Mouse (Mus musculus) left cerebral cortex, adult 11 months (tissue): ENCODE data around the gene Stil.
"Not testable (repeated sequence)": the region's sequence is repeated elsewhere in the genome, so short reads cannot be mapped to it uniquely, and the experiment has no call there.

ENCODE experiments used
- DNase-seq: peaks from one replicate; pipeline ENCODE4 v3.0.0; 2022; ENCODE audit warnings: low spot score

Stil gene

DNA sequence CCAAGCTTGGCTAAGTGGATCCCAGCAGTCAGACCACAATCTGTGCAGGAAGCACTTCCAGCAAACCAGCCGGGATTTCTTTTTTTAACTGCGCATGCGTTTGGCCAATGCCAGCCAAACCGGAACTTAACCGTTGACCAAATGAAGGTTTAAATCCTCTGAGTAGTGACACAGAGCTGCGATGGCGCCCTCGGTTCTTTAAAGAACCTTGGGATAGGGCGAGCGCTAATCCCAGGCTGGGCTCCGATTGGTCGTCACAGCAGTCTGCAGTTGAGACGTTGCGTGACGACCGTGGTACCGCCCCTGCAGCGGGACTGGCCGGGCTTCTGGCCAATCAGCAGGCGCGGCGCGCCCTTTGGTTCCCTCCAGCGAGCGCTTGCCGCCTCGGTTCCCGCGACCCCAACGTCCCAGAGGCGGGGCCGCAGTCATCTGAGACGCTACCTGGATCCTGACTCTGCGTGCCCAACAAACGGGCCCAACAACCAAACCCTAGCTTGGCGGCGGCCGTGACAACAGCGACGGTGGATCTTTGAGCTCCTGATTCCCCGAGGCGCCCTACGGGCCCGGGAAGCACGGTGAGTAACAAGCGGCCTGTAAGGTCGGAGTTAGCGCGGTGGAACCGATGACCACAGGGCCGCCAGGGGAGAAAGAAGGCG, at the start of gene Stil:
Stil (plus strand) TSS at position 387 of the 656 bp plus-strand sequence.
- DNase-seq = peak; percentile 92

DNA sequence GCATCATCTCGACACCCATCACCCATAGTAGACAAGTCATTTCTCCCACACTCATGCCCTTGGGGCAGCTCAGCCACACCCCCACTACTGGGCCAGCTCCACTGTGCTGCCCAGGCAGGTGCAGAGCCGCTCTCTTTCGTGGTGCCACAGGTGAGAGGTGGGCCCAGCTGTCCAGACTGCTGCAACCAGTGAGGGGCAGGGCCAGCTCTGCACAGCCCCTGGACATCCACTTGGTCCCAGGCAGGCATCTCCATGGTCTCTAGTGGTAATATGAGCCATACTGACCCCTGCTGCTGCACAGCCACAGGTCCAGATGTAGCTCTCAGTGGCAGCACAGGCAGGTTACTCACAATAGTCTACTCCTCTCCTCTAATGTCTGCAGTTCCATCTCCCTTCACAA, 46.8 kb upstream of the Stil start:
- DNase-seq = no peak

DNA sequence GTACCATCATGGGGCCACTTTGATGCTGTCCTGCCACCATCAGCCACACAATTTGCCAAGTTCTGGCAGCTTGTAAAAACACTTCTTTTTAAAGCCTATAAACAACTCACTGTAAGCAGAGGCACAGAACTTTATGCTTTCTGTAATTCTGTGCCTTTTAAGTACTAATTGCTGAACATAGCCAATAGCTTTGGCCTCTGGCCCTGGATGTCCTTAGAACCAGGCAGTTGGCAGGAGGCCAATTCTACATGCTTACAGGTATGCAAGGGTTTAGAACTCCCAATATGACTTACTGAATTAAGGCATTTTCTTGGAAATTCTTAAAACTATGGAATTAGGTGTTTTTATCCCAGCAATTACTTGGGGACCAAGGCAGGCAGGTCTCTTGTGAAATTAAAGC, 42.6 kb upstream of the Stil start:
- no peak for DNase-seq

DNA sequence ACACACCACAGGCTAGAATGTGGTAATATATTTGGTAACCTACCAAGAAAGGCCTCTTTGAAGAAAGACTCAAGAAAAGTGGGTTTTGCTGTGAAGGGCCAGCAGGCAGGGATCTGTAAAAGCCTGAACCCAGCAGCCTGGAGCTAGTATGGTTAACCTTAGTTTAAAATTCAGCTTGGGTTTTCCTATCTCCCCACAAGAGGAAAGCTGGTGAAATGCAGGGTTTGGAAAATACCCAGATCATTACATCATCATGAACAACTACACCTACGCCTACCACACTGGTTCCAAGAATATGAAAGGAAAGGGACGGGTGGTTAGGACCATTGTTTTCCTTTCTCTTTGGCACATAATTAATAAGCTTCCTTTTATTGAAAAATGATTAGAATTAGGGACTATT, 41.7 kb upstream of the Stil start:
- no peak for DNase-seq

DNA sequence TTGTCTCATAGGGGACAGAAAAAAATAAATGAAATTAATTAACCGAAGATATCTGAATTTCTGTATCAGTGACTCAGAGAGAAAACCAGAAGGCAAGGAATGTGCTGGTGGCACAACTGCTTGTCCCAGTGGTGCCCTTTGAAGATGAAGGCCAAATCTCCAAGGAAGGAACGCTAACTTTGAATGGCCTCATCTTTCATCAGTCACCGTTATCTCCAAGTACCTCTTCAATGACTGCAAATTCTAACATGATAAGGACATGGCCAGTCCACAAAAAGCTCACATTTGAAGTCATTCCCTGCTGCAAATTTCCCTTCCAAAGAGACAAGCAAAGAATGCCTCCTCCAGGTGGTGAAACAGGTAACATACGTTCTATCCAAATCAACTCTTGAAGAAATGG, 41.2 kb upstream of the Stil start:
- no peak for DNase-seq

DNA sequence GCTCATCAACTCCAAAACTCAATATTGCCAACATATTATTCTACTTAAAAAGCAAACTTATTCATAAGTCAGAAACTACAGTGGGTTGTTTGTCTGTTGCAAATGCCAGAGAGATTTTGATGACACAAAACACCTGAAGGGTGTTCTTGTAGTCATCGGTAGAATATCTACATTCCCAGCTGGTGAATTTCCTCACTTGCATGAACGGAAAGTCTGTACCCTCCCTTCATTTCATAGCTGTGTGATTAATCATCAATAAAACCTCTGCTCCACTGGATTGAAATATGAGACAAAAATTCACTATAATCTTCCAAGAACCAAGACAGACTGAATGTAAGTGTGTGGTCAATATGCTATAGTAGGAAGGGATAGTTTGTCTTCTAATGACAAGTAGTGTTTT, 40.4 kb upstream of the Stil start:
- DNase-seq = no peak

DNA sequence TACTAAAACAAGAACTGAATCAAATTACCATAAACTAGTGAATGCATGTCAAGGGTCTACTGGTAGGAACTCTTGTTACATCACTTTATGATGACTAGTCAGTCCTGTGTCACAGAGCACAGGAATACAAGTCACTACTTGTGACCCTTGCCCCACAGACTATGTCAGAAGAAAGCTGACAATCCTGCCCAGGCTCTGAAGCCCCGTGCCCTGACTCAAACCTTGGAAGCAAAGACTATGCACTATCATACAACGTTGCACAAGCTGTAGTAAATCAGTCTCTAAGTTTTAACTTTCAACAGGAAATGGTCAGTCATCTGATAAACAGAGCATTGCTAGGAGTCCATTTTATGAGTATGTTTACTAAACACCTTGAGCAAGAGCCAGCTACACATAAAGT, 39.1 kb upstream of the Stil start:
- not testable (repeated sequence) for DNase-seq

DNA sequence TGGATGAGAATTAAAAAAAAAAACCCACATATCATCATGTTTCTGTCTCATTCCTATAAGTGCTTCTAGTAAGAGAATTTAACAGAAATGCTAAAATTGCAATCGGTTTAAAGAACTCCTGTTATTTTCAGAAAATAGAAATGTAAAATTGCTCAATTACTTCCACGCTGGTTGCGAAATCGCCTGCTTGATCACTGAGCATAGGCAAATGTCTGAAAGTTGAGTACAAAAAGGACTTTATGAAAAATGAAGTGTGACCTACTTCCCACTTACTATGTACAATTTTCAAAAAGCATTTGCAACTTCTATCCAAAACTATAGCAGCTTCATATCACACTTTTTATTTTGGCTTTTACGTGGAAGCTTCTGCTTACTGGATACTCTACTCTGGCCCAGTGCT, 29.2 kb upstream of the Stil start:
- DNase-seq = no peak

DNA sequence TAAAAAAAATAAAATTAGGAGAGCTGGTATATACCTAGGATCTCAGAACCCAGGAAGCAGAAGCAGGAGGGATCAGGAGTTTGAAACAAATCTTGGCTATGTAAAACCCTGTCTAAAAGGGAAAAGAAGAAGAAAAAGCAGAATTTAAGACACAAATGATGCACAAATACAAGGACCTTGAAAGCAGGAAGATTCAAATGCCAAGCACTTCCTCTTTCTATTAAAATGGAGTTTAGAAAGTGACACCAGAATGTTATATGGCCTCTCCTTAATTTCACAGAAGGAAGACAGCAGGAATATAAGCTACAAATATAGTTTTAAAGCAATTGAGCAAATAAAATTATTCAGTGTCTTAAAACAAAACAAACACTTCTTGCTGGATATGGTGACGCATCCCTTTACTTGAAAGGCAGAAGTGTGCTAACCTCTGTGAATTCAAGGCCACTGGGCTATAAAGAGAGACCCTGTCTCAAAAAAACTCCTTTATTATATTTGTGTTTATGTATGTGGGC, 26.7 kb upstream of the Stil start:
- no peak for DNase-seq

DNA sequence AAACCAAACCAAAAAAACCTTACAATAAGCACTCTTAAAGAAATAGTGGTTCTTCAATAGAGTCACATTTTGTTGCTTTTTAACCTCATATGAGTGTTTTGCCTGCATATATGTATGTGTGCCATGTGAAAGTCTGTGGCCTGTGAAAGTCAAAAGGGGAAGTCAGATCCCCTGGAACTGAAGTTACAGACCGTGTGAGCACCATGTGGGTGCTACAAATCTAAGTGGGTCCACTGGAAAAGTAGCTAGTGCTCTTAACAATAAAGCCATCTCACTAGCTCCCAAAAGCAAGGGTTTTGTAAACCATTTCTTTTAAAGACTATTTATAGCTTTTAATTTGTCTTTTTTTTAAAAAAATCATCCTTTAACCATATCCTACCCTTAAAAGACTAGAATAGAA, 17.3 kb upstream of the Stil start:
- DNase-seq = no peak

DNA sequence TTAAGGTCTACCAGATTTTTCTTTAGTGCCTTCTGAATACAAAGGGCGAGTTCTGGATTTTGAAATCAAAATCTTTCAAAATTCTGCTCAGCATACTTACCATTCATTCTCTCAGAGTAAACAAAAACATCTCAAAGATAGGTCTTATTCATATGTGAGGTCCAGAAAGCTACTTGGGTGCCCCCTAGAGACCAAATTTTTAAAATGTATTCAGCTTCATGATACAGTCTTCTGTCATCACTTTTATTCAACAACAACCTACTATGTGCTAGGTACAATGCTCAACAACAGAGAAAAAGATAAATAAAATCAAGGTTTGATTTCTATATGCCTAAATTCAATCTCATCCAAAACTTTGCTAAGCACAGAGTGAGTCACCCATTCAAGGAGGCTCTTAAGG, 16.9 kb upstream of the Stil start:
- no peak for DNase-seq

DNA sequence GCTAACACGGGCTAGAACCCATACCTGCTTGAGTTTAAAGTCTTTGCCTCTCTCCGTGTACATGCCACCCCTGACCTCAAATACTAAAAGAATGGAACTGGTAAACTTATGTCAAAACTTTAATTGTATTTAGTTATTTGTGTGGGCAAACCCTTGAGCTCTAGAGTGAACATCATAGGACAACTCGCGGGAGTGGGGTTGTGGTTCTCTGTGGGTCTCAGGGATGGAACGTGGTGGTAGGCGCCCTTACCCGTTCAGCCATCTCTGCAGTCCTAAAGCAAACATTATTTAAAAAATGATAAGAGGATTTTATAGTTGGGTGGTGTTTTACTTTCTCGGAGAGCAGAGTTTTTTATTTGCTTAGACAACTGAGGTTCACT, 13.8 kb upstream of the Stil start:
- DNase-seq = no peak

DNA sequence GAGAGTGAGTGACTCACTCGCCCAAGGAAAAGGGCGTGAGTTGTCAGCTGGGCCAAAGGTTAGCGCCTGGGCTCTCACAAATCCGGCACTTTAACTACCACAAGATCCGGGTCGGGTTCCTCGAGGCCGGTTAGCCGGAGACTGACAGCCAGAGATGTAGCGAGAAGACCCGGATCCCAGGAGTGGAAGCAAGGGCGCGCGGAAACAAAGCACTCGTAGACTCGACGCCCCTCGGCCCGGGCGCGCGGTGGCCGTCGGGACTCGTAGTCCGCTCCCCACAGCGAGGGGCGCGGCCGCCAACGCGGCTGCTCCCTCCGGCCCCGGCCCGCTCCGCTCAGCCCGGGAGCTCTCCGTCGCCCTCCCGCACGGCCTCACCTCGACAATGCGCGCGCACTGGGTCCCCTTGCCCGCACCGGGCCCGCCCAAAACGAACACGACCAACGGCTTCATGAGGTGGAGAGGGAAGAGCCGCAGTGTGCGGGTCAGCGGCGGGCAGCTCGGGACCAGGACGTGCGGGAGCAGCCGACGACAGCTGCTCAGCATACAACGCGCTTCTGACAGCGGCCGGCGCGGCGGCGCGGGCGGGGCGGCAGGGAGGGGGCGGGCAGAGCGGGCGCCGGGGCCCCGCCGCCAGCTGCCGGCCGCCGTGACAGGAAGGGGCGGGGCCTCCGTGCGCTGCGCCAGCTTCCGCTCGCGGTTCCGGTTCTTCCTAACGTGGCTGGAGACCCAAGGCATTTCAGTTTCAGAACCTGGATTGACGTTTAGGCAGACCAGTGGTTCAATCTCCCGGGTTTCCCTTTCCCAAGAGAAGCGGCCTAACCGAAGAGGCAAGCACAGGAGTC, 13.1 kb upstream of the Stil start, which contains the start of gene Cmpk1:
Cmpk1 (minus strand) TSS at position 651 of the 842 bp plus-strand sequence.
- peak; percentile 63 for DNase-seq

DNA sequence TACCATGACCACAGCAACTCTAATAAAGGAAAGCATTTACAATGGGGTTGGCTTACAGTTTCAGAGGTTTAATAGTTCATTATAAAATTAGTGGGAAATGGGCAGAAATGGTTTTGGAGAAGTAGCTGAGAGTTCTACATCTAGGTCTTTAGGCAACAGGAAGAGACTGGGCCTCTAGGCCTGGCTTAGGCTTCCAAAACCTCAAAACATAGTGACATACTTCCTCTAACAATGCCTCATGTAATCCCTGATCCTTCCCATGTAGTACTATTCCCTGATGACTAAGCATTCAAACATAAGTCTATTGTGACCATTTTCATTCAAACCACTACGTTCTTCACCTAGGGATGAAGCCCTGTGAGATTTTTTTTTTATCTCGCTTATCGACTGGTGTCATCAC, 5.7 kb upstream of the Stil start:
- no peak for DNase-seq

DNA sequence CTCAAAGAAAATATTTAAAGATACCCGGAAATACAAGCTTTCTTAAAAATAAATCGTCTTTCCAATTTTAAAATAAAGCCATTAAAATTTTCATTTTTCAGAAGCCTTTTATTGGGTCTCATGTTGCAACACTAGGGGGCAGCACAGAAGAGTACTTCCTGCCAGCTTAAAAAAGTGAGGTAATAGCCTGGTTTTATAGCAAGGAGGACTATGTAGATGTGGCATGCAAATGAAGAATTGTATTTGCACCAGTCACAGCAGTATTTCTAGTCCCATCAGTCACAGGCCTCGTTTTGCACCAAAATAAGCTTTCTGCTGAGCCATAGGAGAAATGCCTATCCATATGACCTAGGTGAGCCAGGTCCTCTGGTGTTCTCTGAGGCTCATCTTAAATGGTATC, 2.9 kb upstream of the Stil start:
- no peak for DNase-seq

DNA sequence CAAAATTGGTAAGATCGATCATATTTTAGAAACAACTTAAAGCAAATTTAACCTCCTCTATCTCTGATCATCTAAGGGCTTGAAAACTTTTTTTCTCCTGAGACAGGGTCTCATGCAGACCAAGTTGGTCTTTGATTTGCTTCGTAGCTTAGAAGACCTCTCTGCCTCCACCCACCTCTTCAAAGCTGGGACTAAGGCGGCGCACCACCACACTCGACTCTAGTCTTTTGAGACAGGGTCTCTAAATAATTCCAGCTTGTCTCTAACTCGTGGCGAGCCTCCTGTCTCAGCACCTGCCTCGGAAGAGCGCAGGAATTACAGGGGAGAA, 550 bp upstream of the Stil start:
- DNase-seq = no peak

DNA sequence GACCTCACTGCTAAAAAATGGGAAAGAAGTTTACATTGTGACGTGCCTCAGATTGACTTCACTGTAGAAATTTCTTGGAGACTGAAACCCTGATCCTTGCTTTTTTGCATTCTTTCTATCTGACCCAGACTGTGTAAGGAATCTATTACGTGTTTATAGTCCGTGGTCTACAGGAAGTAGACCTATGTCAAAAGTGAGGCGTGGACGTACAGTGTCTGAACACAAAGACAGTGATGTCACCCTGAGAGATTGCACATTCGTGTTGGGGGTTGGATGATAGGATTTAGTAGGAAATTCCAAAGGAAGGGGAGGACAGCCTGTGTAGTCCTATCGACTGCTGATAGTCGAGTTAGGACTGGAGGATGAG, 453 bp downstream of the Stil start:
- DNase-seq = no peak

DNA sequence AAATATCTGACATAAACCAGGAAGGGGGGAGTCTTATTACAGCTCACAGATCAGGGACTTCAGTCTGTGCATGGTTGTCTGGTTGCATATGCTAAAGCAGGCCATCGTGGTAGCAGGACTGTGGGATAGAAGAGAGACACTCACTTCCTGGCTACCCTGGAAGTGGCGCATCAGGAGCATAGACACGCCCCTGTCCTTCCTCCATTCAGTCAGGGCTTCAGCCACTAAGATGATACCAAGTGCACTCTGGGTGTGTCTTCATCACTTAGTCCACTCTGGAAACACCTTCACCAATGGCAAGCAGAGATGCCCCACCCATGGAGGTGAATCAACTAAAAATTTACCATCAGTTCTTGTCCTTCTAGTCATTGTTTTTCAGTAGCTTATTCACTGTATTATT, 14.3 kb downstream of the Stil start:
- DNase-seq = no peak

DNA sequence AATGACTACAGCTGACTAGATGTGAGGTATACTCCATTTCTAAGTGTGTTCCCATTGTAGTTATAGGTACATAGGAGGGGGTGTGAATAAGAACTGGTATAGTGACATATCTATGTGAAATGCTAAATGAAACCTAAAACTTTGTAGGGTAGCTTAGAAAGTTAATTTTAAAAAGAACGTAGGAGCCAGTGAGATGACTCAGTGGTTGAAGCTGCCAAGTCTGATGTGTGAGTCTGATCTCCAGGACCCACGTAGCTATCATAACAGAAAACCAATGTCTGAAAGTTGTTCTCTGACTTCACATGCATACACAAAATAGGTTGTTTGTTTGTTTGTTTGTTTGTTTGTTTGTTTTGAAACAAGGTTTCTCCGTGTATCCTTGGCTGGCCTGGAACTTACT, 20.0 kb downstream of the Stil start:
- DNase-seq = no peak

DNA sequence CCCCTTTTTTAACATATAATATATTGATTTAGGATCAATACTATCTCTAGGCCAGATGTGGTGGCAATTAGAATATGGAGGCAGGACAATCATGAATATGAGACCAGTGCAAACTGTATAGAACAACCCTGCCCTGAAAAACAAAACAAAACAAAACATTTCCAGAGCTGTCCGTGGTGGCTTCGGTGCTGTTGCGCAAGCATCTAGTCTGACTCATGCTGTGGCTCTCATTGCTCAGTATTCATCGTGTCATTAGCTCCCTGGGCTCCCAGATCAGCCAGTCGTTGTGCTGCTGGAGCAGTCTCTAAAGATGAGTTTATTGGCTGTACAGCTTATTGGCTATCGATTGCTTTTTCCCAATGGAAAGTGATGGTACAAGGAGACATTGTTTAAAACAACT, 35.1 kb downstream of the Stil start:
- DNase-seq = no peak

DNA sequence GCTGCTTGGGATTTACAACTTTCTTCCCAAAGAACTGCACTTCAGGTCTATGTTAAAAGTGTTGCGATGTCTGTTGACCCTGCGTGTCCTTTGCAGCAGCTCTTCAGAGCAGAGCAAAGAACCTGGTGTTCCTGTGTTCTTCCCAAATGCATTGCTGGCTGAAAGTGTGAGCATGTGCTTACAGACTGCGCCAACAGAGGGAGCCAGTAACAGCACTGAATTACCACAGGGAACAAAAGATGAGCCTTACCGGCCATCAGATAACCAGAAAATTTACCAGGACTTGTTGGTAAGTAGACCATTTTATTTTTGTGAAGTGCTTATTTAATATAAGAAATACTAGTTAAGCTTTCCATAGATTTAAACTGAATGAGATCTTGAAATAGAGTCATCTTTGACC, 38.3 kb downstream of the Stil start:
- no peak for DNase-seq

DNA sequence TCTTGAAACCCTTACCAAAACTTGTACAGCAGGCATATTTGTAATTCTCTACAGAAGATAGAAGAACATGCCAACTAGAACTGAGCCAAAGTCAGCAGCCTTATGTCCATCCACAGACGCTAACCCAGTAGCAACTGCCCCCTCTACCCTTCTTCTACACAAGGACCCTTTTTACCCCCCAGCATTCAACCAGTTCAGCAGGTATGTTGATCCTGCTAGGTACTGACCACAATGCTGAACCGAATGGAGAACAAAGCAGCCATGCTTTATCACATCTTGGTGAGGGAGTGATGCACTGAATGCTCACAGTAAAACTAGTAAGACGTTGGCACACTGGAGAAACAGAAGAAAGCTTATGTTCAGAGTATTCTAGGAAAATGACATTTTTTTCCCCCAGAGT, 45.7 kb downstream of the Stil start:
- no peak for DNase-seq

DNA sequence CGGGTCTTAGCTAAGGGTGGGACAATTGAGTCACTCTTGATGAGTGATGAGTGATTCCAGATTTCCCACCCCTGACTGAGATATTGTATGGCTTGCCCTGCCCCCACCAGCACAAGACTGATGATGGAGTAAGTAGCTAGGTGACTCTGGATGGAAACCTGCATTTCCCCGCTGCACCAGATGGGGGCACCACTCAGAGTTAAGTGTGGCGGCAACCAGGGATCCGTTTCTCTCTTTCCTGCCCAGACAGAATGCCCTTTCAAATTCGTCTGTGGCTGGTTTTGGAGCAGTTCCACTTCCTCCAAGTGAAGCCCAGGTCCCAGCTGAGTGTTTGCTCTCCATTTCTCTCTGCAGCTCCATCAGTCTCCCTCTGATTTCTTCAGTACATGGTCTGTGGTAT, 47.8 kb downstream of the Stil start:
- DNase-seq = no peak

DNA sequence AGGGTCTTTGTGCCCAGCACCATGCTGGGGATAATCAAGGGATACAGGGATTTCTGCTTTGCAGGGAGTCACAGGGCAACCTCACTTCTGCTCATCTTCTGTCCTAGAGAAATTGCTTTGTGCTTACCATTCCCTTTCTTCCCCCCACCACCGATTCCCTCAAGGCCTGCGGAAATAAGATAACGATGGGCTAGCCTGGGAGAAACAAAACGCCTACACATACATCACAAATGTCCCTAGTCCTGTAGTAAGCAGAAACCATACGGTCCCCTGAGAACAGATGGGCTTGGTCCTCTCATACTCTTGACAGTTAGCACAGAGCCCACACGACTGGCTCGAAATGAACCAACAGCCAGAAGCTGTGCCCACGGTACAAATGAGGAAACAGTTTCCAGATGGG, 48.2 kb downstream of the Stil start:
- DNase-seq = no peak
